Mouse (Mus musculus) forebrain, embryonic 12.5 days (tissue): ENCODE measurements around the gene Mcoln2. TPM values are rescaled to one million over a fixed set of nuclear protein-coding genes. Genes with fewer than 3 reads are reported as not detected.

Source experiments
- ATAC-seq: fragments of 200-750 bp; cut with Nextera tagmentation; 2 replicates; pipeline ENCODE4 v1.8.0; 2017; ENCODE audit warnings: moderate TSS enrichment; ENCODE audit not compliant: low FRiP score
- H3K27ac ChIP-seq: fragments of 300-500 bp; sonication (generic); 2 replicates; pipeline ENCODE4 v1.5.1; 2016; ENCODE audit warnings: mild to moderate bottlenecking
- H3K27me3 ChIP-seq: fragments of 300-500 bp; sonication (generic); 2 replicates; pipeline ENCODE4 v1.6.1; 2016; ENCODE audit warnings: mild to moderate bottlenecking
- H3K36me3 ChIP-seq: fragments of 300-500 bp; sonication (generic); replicated peaks from 2 replicates; pipeline ENCODE4 v1.6.1; 2016; ENCODE audit warnings: mild to moderate bottlenecking
- H3K4me1 ChIP-seq: fragments of 300-500 bp; sonication (generic); 2 replicates; pipeline ENCODE4 v1.6.1; 2016
- H3K4me2 ChIP-seq: fragments of 300-500 bp; sonication (generic); 2 replicates; pipeline ENCODE4 v1.6.1; 2016; ENCODE audit warnings: mild to moderate bottlenecking, moderate library complexity
- H3K4me3 ChIP-seq: fragments of 300-500 bp; sonication (generic); replicated peaks from 2 replicates; pipeline ENCODE4 v1.5.1; 2016; ENCODE audit warnings: mild to moderate bottlenecking
- H3K9ac ChIP-seq: fragments of 300-500 bp; sonication (generic); 2 replicates; pipeline ENCODE4 v1.6.1; 2016; ENCODE audit warnings: mild to moderate bottlenecking
- H3K9me3 ChIP-seq: fragments of 300-500 bp; sonication (generic); 2 replicates; pipeline ENCODE4 v1.6.1; 2016
- WGBS: fragments of 180-500 bp; shearing (Covaris S2); methylation state at CpG from one replicate; pipeline ENCODE4 v1.1.7; 2016; 5-methylcytosine and 5-hydroxymethylcytosine counted together
- polyA plus RNA-seq: library from polyadenylated mRNA; unstranded; fragments of >200 nt; fragmentation: Nextera tagmentation; extraction: Ambion mirVana; gene quantifications from 2 replicates; pipeline ENCODE4 v1.2.1, GENCODE M21; 2016

Gene Mcoln2
- polyA plus RNA-seq, 1 experiment from 2014 or later: 0.20 TPM

DNA sequence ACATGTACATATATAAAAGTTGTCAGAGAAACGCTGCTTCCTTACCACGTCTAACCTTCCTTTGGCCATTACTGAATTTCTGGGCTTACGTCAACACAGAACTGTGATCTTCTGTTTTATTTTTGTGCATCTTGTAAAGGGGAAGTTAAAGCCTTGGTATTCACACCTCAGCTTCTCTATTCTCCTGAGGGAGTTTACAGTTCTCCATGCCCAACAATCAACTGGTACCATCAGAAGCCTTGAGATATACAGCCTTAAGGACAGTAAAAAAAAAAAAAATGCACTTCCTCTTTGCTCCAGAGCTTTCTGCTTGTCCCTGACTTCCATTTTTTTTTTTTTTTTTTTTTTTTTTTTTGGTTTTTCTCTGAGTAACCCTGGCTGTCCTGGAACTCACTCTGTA lies 66.9 kb downstream of the Mcoln2 start:
- Histone ChIP-seq H3K27ac (no peak overlapping the region), H3K36me3 (no peaks in the 10 kb centered on the region), H3K27me3 (peaks cover 19% of the 10 kb centered on the region), H3K9ac (no peak overlapping the region), H3K4me2 (no peak overlapping the region), H3K4me3 (no peak overlapping the region), H3K9me3 (no peaks in the 10 kb centered on the region), H3K4me1 (peaks cover 11% of the 10 kb centered on the region; the same call in 1 of the 2 replicates)
- ATAC-seq: no peak
- 93% methylated on average over 3 of the region's 3 CpGs for WGBS

DNA sequence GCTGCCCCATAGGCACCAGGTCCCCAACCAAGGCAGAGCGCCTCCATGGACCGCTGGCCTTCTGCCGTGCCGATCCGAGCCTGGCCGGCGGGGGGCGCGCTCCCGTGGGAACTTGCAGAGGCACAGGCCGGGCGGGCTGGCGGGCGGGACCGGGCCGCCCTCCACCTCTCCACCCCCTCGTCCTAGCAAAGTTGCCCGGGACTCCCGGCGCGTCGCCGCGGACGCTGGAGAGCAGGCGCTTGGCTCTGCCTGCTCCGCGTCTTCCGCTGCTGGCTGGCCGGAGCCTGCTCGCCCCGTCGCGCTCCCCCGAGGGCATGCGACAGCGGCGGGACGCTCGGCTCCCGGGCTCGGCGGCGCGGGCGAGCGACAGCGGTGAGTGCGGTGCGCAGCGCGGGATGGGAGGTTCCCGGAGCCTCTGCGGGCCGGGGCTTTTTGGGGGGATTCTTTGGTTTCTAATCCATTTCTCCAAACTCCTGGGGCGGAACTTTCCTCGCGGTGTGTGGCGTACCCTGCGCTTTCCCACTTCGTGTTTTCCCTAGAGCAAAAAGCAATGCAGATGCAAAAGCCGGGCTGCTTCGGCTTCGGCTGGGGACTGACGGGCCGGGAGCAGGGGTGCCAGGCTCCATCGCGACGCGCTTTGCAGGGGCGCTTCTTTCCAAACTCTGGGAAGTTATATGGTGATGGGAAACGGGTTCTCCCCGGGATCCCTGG lies 71.3 kb downstream of the Mcoln2 start, which contains the start of gene Lpar3:
Gene Lpar3, plus strand, starts transcription at position 188 of the 711 bp plus-strand sequence.
- WGBS: under 1% methylated on average over 72 of the region's 73 CpGs
- ATAC-seq: peak; percentile 91
- Histone ChIP-seq H3K27me3 (peaks cover 54% of the 10 kb centered on the region), H3K9ac (0 out of 2 replicates have a peak within 1 kb of the TSS, but pooled peaks have one; percentile 40), H3K4me2 (peak within 1 kb of the TSS; percentile 73), H3K4me1 (peaks cover 13% of the 10 kb centered on the region; the same call in 1 of the 2 replicates), H3K36me3 (no peaks in the 10 kb centered on the region), H3K9me3 (no peaks in the 10 kb centered on the region), H3K27ac (no peak within 1 kb of the TSS), H3K4me3 (peak within 1 kb of the TSS; percentile 51)

DNA sequence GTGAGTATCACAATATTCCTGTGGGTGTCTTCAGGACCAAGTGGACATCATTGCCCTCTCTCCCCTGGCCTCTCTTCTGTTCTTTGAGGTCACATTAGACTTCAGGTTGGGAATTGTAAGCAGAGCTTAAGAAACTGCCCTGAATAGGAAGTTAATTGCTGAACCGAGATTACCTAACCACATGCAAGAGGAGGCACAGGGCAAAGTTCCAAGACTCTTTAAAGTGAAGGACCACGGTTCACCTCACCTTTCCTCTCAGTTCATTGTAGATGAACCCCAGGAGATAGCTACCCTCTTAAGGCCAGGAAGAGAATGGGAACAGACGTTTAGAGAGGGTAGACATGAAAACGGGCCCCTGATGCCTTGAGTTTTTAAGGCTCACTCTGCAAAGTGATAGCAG lies 74.6 kb downstream of the Mcoln2 start:
- peaks cover 70% of the 10 kb centered on the region for H3K27me3 ChIP-seq
- WGBS: 70% methylated on average over 4 of the region's 4 CpGs

DNA sequence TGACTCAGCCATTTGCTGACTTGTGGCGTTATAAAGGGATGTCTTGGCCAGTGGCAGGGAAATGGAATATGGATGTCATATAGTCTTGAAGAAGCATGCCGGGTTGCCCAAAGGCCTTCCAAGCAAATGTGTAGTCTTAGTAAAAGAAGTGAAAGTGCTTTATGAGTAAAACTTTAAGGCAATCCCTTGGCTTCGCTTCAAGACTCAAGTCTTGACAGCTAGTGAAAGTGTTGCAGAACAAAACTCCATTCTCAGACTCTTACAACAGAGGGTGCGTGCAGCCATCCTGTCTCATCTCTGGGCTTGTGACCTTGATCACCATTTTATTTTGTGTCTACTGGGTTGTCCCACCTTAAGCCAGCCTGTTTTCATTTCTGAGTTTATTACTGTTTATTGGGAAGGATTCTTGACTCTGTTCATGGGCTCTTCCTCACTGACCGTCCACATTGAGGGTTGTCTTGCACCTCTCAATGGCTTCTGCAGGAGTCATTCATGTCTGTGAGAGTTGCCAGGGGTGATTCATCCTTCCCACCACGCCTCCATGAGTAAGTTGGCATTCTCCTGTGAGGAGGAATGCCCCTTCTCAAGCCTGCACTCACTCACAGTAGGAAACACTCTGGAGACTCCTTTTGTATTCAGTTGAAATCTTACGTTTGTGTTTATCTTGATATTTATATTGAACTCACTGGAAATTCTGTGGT lies 75.6 kb downstream of the Mcoln2 start:
- WGBS: 82% methylated on average over 7 of the region's 7 CpGs
- H3K36me3 ChIP-seq: no peaks in the 10 kb centered on the region
- peaks cover 72% of the 10 kb centered on the region for H3K27me3 ChIP-seq

More for the DNA sequence above, 74.6 kb downstream of the Mcoln2 start:
- no peaks in the 10 kb centered on the region for H3K36me3 ChIP-seq
- no peak overlapping the region for H3K4me2 ChIP-seq
- peaks cover 19% of the 10 kb centered on the region; the same call in 1 of the 2 replicates for H3K4me1 ChIP-seq
- no peak overlapping the region for H3K4me3 ChIP-seq
- ATAC-seq: no peak
- H3K9me3 ChIP-seq: no peaks in the 10 kb centered on the region
- no peak overlapping the region for H3K9ac ChIP-seq
- H3K27ac ChIP-seq: no peak overlapping the region

DNA sequence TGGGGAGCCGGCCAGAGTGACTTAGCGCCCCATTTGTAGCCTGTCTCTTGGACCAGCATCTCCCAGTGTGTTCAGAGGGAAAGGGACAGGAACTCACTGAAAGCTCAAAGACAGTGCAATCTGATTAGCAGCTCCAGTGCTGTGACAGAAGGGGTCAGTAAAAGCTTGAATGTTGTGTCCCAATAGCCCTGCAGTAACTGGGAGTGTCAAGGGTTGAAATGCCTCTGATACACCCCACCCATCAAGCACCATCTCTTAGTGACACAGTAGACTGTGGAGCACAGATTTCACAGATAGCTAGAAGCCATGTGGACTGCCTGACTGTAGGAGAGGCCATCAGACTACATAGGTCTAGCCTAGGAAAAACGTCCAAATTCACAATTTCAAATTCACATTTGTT lies 77.8 kb downstream of the Mcoln2 start:
- peaks cover 6% of the 10 kb centered on the region; the same call in 1 of the 2 replicates for H3K4me1 ChIP-seq
- H3K27ac ChIP-seq: no peak overlapping the region
- H3K36me3 ChIP-seq: no peaks in the 10 kb centered on the region
- no peak for ATAC-seq
- no peak overlapping the region for H3K9ac ChIP-seq
- peaks cover 66% of the 10 kb centered on the region for H3K27me3 ChIP-seq
- WGBS: 69% methylated on average over 3 of the region's 3 CpGs
- no peaks in the 10 kb centered on the region for H3K9me3 ChIP-seq
- H3K4me2 ChIP-seq: no peak overlapping the region
- H3K4me3 ChIP-seq: no peak overlapping the region

More for the DNA sequence above, 75.6 kb downstream of the Mcoln2 start:
- ATAC-seq: no peak
- Histone ChIP-seq H3K9me3 (no peaks in the 10 kb centered on the region), H3K4me1 (peaks cover 19% of the 10 kb centered on the region; the same call in 1 of the 2 replicates), H3K4me3 (no peak overlapping the region), H3K27ac (no peak overlapping the region), H3K9ac (no peak overlapping the region), H3K4me2 (no peak overlapping the region)

DNA sequence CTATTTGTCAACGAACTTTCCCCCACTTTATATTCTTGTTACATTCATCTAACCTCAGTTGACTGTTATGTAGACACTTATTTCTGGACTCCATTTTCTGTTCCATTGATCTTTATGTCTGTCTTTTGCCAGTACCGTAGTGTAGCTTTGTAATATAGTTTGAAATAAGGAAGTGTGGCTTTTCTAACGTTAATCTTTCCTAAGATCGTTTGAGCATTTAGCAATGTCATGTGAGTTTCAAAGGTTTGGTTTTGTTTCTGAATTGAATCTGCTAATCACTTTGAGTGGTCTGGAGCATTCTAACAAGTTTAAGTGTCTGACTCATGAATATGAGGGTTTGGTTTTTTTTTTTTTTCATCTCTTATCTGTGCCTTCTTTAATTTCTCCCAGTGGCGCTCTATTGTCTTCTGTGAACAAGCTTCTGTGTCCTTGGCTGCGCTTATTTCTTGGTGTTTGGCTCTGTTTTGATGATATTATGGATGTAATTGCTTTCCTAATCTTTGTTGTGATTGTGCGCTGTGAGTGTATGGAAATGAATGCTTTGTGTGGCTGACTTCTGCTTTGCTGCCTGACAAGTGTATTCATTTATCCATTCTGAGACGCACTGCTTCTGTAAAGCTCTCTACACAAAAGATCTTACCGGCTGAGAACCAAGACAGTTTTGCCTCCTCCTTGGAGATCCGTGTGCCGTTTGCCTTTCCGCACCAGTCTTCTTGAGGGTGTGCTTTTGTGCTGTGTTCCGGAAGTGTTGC lies 79.1 kb downstream of the Mcoln2 start:
- Histone ChIP-seq H3K4me1 (peaks cover 6% of the 10 kb centered on the region; the same call in 1 of the 2 replicates), H3K4me3 (no peak overlapping the region), H3K27ac (no peak overlapping the region), H3K9me3 (no peaks in the 10 kb centered on the region), H3K4me2 (no peak overlapping the region), H3K36me3 (no peaks in the 10 kb centered on the region), H3K9ac (no peak overlapping the region), H3K27me3 (peaks cover 54% of the 10 kb centered on the region)
- WGBS: 39% methylated on average over 13 of the region's 13 CpGs
- ATAC-seq: no peak

DNA sequence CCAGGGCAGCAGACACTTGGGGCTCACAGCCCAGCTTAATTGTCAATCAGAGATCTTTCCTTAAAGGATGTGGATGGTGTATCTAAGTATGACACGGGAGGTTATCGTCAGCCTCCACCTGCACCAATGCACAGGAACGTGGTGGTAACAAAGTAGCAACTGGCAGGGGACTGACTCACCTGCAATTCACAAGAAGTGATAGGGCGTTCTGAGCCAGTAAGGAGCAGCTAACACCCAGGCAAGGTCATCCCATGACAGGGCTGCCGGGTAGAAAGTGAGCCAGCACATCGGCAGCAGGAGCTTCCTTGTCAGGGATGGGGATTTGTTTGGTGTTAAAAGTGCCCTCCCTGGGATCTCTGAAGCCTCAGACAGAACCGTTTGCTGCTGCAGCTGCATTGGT lies 83.1 kb downstream of the Mcoln2 start:
- H3K27ac ChIP-seq: no peak overlapping the region
- no peaks in the 10 kb centered on the region for H3K36me3 ChIP-seq
- no peak overlapping the region for H3K9ac ChIP-seq
- H3K9me3 ChIP-seq: no peaks in the 10 kb centered on the region
- peaks cover 6% of the 10 kb centered on the region; the same call in 1 of the 2 replicates for H3K4me1 ChIP-seq
- no peak overlapping the region for H3K4me3 ChIP-seq
- 75% methylated on average over 7 of the region's 7 CpGs for WGBS
- peaks cover 40% of the 10 kb centered on the region for H3K27me3 ChIP-seq
- ATAC-seq: no peak
- no peak overlapping the region for H3K4me2 ChIP-seq

DNA sequence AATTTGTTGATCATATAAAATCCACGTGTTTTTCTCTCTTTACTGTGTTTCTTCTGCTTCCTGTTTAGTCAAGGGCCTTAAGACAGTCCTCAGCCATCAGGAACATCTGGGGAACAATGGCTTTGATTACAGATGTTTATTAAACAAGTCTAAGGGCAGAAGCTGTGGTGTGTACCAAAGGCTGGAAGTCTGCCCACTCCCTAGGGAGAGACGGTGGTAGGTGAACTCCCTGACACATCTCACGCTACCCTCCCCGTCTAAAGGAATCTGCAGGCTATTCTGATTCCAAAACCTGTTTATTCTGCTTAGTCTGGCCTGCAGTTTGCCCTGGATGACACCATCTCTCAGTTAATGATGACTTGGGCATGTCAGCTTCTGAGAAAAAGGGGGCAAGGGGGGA lies 84.1 kb downstream of the Mcoln2 start:
- H3K4me2 ChIP-seq: no peak overlapping the region
- no peak for ATAC-seq
- no peak overlapping the region for H3K4me3 ChIP-seq
- H3K27me3 ChIP-seq: peaks cover 33% of the 10 kb centered on the region; the same call in 1 of the 2 replicates
- H3K36me3 ChIP-seq: no peaks in the 10 kb centered on the region
- 78% methylated on average over 4 of the region's 4 CpGs for WGBS
- H3K4me1 ChIP-seq: peaks cover 5% of the 10 kb centered on the region; the same call in 1 of the 2 replicates
- H3K9me3 ChIP-seq: no peaks in the 10 kb centered on the region
- H3K9ac ChIP-seq: no peak overlapping the region
- H3K27ac ChIP-seq: no peak overlapping the region

DNA sequence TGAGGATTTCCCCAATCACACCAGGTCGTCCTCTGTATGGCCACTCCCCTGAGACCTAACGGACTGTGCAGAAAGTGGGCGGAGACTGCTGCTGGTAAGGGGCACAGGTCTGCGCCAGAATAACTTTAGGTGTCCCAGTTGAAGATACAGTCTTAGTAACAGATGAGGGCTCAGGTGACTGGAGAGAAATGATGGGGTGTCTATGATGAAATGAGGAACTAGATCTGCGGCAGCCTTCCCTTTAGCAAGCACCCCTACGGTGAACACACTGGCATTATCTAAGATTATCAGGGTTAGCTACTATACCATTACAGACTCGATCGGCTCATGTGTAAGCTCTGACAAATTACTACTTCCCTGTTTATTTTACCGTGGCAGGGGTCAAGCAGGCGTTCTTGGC lies 84.9 kb downstream of the Mcoln2 start:
- WGBS: 75% methylated on average over 10 of the region's 10 CpGs
- Histone ChIP-seq H3K27me3 (peaks cover 31% of the 10 kb centered on the region; the same call in 1 of the 2 replicates), H3K36me3 (no peaks in the 10 kb centered on the region), H3K9me3 (no peaks in the 10 kb centered on the region), H3K9ac (no peak overlapping the region), H3K4me1 (no peaks in the 10 kb centered on the region), H3K4me3 (no peak overlapping the region), H3K4me2 (no peak overlapping the region), H3K27ac (no peak overlapping the region)
- ATAC-seq: no peak

DNA sequence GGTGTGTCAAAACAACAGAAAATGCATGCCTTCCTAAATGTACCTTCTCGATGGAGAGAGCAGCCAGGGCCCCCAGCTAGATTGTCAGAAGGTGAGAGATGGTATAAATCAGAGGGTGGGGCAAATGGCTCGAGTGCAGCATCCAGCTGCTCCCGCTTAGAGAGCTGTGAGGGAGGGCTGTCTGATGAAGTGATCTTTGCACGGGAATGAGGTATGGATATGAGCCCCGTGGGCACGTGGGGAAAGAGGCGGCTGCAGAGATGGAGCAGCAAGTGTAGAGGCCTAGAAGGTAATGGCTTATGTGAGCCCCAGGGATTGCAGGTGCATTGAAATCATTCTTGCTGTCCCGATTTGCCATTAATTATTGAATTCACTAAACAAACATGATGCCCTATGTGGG lies 86.6 kb downstream of the Mcoln2 start:
- 72% methylated on average over 8 of the region's 8 CpGs for WGBS
- Histone ChIP-seq H3K9ac (no peak overlapping the region), H3K27me3 (peaks cover 14% of the 10 kb centered on the region; the same call in 1 of the 2 replicates), H3K36me3 (no peaks in the 10 kb centered on the region), H3K9me3 (no peaks in the 10 kb centered on the region), H3K4me3 (no peak overlapping the region), H3K4me1 (no peaks in the 10 kb centered on the region), H3K27ac (no peak overlapping the region), H3K4me2 (no peak overlapping the region)
- ATAC-seq: no peak

DNA sequence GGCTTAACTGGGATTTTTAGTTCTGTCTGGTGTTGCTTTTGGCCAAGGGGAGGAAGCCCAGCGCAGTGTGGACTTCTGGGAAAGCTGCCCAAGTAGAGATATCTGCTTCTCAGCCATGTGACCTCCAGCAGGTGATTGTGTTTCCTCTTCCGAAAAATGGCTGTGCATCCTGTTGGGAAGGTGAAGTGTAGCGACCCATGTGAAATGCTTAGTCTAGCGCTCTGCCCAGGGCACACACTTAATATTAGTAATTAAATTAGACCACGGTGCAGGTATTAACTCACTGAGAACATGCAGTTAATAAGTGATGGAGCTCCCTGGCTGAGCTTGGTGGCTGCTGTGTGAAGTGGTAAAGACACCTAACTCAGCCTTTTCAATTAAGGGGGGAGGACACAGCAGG lies 88.0 kb downstream of the Mcoln2 start:
- 0 out of 2 replicates have a peak, but pooled peaks have one; percentile 11 for ATAC-seq
- no peaks in the 10 kb centered on the region for H3K4me1 ChIP-seq

DNA sequence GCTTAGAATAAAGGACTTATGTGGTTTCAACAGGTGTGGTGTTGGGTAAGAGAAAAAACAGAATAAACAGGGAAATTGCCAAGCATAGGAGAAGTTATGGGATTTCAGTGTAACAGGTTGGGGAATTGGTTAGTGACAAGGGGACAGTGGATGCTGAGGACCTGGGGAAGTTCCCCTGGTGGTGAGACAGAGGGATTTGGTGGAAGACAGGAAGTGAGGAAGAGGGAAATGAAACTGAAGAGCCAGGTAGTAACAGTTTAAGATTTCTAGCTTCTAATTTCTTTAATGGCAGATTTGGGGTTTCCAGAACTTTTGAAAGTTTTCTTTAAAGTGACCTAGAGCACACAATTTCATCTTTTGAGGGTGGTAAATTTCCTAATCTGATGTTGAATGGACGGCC lies 95.0 kb downstream of the Mcoln2 start:
- 79% methylated on average over 1 of the region's 1 CpGs for WGBS
- no peak overlapping the region for H3K9ac ChIP-seq
- no peaks in the 10 kb centered on the region for H3K36me3 ChIP-seq
- H3K27ac ChIP-seq: no peak overlapping the region
- ATAC-seq: no peak
- no peaks in the 10 kb centered on the region for H3K4me1 ChIP-seq
- H3K27me3 ChIP-seq: no peaks in the 10 kb centered on the region
- H3K4me2 ChIP-seq: no peak overlapping the region
- no peak overlapping the region for H3K4me3 ChIP-seq
- no peaks in the 10 kb centered on the region for H3K9me3 ChIP-seq

More for the DNA sequence above, 88.0 kb downstream of the Mcoln2 start:
- Histone ChIP-seq H3K27ac (no peak overlapping the region), H3K9ac (no peak overlapping the region), H3K9me3 (no peaks in the 10 kb centered on the region), H3K27me3 (0 out of 2 replicates have a peak, but pooled peaks cover 9% of the 10 kb centered on the region), H3K4me2 (no peak overlapping the region), H3K36me3 (no peaks in the 10 kb centered on the region), H3K4me3 (no peak overlapping the region)
- 72% methylated on average over 5 of the region's 5 CpGs for WGBS
